22 mouse cellular contexts compared by ENCODE assay signal in the genomic region with DNA sequence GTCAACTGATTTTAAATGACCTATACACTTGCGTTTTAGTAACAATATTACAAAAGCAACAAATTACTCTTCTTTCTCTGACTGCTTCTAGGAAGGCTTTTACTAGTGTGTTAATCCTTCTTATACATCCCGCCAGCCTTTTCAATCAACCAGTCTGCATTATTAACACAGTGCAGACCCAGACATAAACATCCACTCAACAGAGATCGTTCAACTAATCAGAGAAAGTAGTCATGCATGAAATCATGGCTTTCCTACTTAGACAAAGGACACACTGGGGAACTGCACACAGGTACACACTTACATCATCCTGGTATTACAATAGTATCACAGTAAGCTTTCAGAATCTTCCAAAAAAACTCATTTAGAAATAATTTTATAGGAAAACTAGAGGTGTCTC.
A peak's percentile ranks its signal among the peaks of the same experiment; 100 is the strongest.
DNase-seq lines count a peak whose midpoint lies in the region; ATAC-seq and TF ChIP-seq lines count a peak whose summit lies in the region.
"Had no signal": no experiment of that assay in that cellular context is flagged by ENCODE, and none has a peak within 500 bp of the region (broad histone marks: within the 10 kb centered on the region; RNA-seq: fewer than 3 reads in every experiment).

No protein-coding gene starts in this region.

- no peaks in the 10 kb centered on the region for H3K36me3 ChIP-seq in forebrain, embryonic 11.5 days (ENCODE audit: control insufficient read depth, insufficient read depth, low read length)
- peaks cover 11% of the 10 kb centered on the region; the same call in 1 of the 2 replicates for H3K36me3 ChIP-seq in forebrain, embryonic 10.5 days (replicated peaks)
- 0 out of 2 replicates have a peak, but pooled peaks cover 4% of the 10 kb centered on the region for H3K36me3 ChIP-seq in midbrain, embryonic 12.5 days
- peaks cover 14% of the 10 kb centered on the region for H3K36me3 ChIP-seq in midbrain, embryonic 10.5 days
- peaks cover 9% of the 10 kb centered on the region; the same call in 1 of the 2 replicates for H3K36me3 ChIP-seq in neural tube, embryonic 15.5 days

- TF ChIP-seq CTCF in brain, embryonic 14.5 days (IDR thresholded peaks at IDR 0.05; ENCODE audit: borderline replicate concordance, extremely low read depth, insufficient read depth, insufficient read length): no peak

- no peaks in the 10 kb centered on the region for H3K9me3 ChIP-seq in forebrain, embryonic 11.5 days (ENCODE audit: control insufficient read depth, low read length)
- no peaks in the 10 kb centered on the region for H3K9me3 ChIP-seq in forebrain, embryonic 10.5 days
- no peaks in the 10 kb centered on the region for H3K9me3 ChIP-seq in midbrain, embryonic 12.5 days
- no peaks in the 10 kb centered on the region for H3K9me3 ChIP-seq in midbrain, embryonic 10.5 days (replicated peaks)
- no peaks in the 10 kb centered on the region for H3K9me3 ChIP-seq in neural tube, embryonic 15.5 days (replicated peaks)
- H3K9me3 ChIP-seq: embryonic facial prominence, embryonic 13.5 days; G1E; heart, embryonic 10.5 days had no signal

- no peak overlapping the region for H3K27ac ChIP-seq in forebrain, embryonic 11.5 days (ENCODE audit: low read depth, low read length)
- H3K27ac ChIP-seq in forebrain, embryonic 10.5 days: no peak overlapping the region
- no peak overlapping the region for H3K27ac ChIP-seq in midbrain, embryonic 12.5 days (replicated peaks)
- H3K27ac ChIP-seq in midbrain, embryonic 10.5 days (replicated peaks): no peak overlapping the region
- 0 out of 2 replicates have a peak overlapping the region, but pooled peaks have one; percentile 33 for H3K27ac ChIP-seq in neural tube, embryonic 15.5 days (replicated peaks)
- H3K27ac ChIP-seq: embryonic facial prominence, embryonic 13.5 days; heart, embryonic 10.5 days; hindbrain, embryonic 14.5 days had no signal

- no peak overlapping the region for H3K4me2 ChIP-seq in forebrain, embryonic 11.5 days (ENCODE audit: low read depth, low read length, severe bottlenecking)
- no peak overlapping the region for H3K4me2 ChIP-seq in midbrain, embryonic 12.5 days (replicated peaks)
- no peak overlapping the region for H3K4me2 ChIP-seq in neural tube, embryonic 15.5 days
- H3K4me2 ChIP-seq: embryonic facial prominence, embryonic 13.5 days; hindbrain, embryonic 14.5 days had no signal

- H3K4me1 ChIP-seq in forebrain, embryonic 11.5 days (replicated peaks; ENCODE audit: control insufficient read depth, insufficient read depth, low read length): peaks cover 4% of the 10 kb centered on the region; the same call in 1 of the 2 replicates
- H3K4me1 ChIP-seq in forebrain, embryonic 10.5 days: peaks cover 46% of the 10 kb centered on the region
- peaks cover 14% of the 10 kb centered on the region for H3K4me1 ChIP-seq in midbrain, embryonic 12.5 days
- peaks cover 20% of the 10 kb centered on the region for H3K4me1 ChIP-seq in midbrain, embryonic 10.5 days
- H3K4me1 ChIP-seq in neural tube, embryonic 15.5 days: peaks cover 15% of the 10 kb centered on the region
- H3K4me1 ChIP-seq: embryonic facial prominence, embryonic 13.5 days; heart, embryonic 10.5 days had no signal

- H3K9ac ChIP-seq in forebrain, embryonic 11.5 days (ENCODE audit: low read length): no peak overlapping the region
- H3K9ac ChIP-seq in midbrain, embryonic 12.5 days (replicated peaks): no peak overlapping the region
- H3K9ac ChIP-seq in neural tube, embryonic 15.5 days (replicated peaks): no peak overlapping the region
- H3K9ac ChIP-seq: embryonic facial prominence, embryonic 13.5 days; hindbrain, embryonic 14.5 days had no signal

- WGBS in forebrain, embryonic 11.5 days: 18% methylated on average over 3 of the region's 3 CpGs
- 21% methylated on average over 3 of the region's 3 CpGs for WGBS in forebrain, embryonic 10.5 days
- 25% methylated on average over 3 of the region's 3 CpGs for WGBS in midbrain, embryonic 12.5 days
- whole genome bisulfite sequencing in midbrain, embryonic 10.5 days: 42% methylated on average over 3 of the region's 3 CpGs
- 54% methylated on average over 3 of the region's 3 CpGs for WGBS in neural tube, embryonic 15.5 days

- DNase-seq in forebrain, embryonic 11.5 days (ENCODE audit: low spot score): no peak
- DNase-seq in forebrain, embryonic 10.5 days (ENCODE audit: extremely low spot score, low spot score): no peak
- no peak for DNase-seq in midbrain, embryonic 10.5 days (ENCODE audit: low spot score)
- DNase-seq in brain, embryonic 14.5 days (ENCODE audit: low read depth): peak; percentile 83
- DNase-seq in ovary, postnatal 36 days (ENCODE audit: low spot score): no peak
- no peak for DNase-seq in adrenal gland, postnatal 10 days
- DNase-seq: adrenal gland, adult 8-10 months; B cell, adult 2 months; cerebellum, adult 11-12 months; cerebellum, adult 9-10 months; cerebellum, postnatal 25 days; gastrocnemius, postnatal 10 days; heart, adult 18-20 months; heart, postnatal 10 days; heart, postnatal 4 days had no signal

- peak; percentile 84 for ATAC-seq in forebrain, embryonic 11.5 days (replicated peaks; ENCODE audit: low FRiP score)
- peak; percentile 56; the same call in 1 of the 2 replicates for ATAC-seq in midbrain, embryonic 12.5 days (ENCODE audit: low FRiP score, low read depth)
- 0 out of 2 replicates have a peak, but pooled peaks have one; percentile 73 for ATAC-seq in neural tube, embryonic 15.5 days (ENCODE audit: low FRiP score)
- ATAC-seq: CD4-positive, CD25-positive, alpha-beta regulatory T cell, adult 4 months had no signal

- no peaks in the 10 kb centered on the region; the same call in 1 of the 2 replicates for H3K27me3 ChIP-seq in forebrain, embryonic 11.5 days (ENCODE audit: control insufficient read depth, insufficient read depth, low read length)
- H3K27me3 ChIP-seq in forebrain, embryonic 10.5 days (ENCODE audit: poor library complexity, severe bottlenecking): peaks cover 48% of the 10 kb centered on the region
- peaks cover 6% of the 10 kb centered on the region for H3K27me3 ChIP-seq in midbrain, embryonic 12.5 days
- peaks cover 19% of the 10 kb centered on the region; the same call in 1 of the 2 replicates for H3K27me3 ChIP-seq in midbrain, embryonic 10.5 days (ENCODE audit: low read depth, poor library complexity, severe bottlenecking)
- H3K27me3 ChIP-seq in neural tube, embryonic 15.5 days (replicated peaks): no peaks in the 10 kb centered on the region
- H3K27me3 ChIP-seq: embryonic facial prominence, embryonic 13.5 days had no signal

- TF ChIP-seq POLR2A in brain, embryonic 14.5 days (IDR thresholded peaks at IDR 0.05; ENCODE audit: borderline replicate concordance, extremely low read depth, insufficient read depth, insufficient read length, poor library complexity, severe bottlenecking): no peak

- no peak overlapping the region for H3K4me3 ChIP-seq in forebrain, embryonic 11.5 days (ENCODE audit: low read depth, low read length)
- no peak overlapping the region for H3K4me3 ChIP-seq in forebrain, embryonic 10.5 days
- H3K4me3 ChIP-seq in midbrain, embryonic 12.5 days: no peak overlapping the region
- H3K4me3 ChIP-seq in midbrain, embryonic 10.5 days: no peak overlapping the region
- no peak overlapping the region for H3K4me3 ChIP-seq in neural tube, embryonic 15.5 days (replicated peaks)
- H3K4me3 ChIP-seq: embryonic facial prominence, embryonic 13.5 days; heart, embryonic 10.5 days had no signal
